Mouse (Mus musculus) urinary bladder, postnatal 14 days (tissue): ENCODE results near the gene Prpsap1.
"Not testable (repeated sequence)": the region's sequence is repeated elsewhere in the genome, so short reads cannot be mapped to it uniquely, and the experiment has no call there.

ENCODE experiments used
- DNase-seq: peaks from one replicate; pipeline ENCODE4 v3.0.0; 2021; ENCODE audit warnings: low spot score

The Prpsap1 gene

DNA sequence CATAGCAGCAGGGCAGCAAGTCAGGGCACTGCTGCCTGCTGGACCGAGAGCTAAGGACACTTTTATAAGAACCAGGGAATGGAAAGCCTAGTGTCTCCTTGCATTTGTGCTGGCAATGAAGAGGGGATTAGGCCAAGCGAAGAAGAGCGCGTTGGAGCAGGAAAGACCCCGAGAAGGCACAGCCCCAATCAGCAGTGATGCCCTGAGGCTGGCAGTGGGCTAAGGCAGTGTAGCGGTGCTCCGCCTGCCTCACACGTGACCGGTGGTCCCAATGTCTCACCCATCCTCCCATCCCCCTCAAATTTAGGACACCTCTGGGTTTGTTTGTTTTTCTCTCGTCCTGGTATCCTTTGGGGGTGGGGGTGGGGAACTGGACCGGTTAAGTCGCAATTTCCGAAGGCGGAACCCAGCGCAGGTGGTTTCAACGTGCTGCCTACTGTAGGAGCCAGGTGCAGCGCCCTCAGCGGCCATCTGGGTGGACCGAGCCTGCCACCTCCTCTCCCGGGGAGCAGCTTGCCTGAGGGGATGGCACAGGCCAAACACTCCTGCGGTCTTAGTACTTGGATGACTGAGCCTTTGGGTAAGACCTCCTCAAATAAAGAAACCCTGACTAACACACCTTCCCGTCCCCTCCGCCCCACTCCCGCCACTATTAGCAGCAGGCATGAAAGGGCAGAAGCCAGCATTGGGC lies 21.5 kb upstream of the Prpsap1 start:
- DNase-seq, result no peak

DNA sequence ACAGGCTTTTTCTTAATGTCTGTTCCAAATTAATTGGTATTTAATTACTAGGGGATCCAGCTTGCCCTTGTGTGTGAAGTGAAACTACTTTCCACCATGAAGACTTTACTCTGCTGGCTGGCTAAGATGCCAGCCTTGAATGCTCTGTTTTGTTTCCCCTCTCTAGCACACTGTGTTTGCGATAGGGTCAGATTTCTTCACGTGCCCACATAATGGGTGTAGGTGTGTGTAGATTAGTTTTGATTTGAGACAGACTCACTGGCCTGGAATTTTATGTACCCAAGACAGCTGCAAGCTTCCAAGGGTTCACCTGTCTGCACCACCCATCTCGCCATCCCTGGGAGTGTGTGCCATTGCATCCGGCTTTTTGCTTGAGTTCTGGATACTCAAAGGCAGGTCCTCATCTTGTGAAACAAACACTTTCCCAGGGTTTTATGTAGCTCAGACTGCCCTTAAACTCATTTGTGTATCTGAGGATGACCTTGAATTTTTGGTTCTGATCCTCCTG lies 19.6 kb upstream of the Prpsap1 start:
- no peak for DNase-seq

DNA sequence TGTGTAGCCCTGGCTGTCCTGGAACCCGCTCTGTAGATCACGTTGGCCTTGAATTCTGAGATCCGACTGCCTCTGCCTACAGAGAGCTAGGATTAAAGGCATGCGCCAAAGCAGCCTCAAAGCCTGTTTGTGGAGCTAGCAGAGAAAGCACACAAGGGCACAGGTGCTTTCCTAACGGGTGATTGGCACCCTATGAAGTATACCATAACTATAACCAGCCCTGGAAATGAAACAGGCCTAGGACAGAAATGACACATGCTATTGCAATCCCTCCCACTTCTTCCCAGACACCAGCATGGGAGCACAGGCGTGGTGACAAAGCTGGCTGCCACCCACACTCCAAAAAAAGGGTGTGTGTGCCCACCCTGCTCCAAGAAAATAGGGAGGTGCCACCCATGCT lies 19.0 kb upstream of the Prpsap1 start:
- DNase-seq, result no peak

DNA sequence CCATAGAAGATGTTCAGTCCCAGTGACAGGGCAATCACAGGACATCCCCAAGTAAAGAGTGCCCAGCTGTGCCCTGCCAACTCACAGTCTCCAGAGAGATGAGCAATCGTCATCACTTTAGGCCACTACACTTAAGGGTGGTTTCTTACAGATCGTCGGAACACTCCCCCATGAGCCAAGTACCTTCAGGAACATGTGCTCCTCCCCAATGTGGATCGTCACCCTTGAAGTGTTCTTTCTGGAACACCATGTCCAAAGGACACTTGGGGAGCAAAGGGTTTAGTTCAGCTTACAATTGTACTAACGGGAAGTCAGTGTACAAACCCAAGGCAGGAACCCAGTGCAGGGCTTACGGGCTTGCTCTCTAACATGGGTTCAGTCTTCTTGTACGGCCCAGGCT lies 18.2 kb upstream of the Prpsap1 start:
- no peak for DNase-seq

DNA sequence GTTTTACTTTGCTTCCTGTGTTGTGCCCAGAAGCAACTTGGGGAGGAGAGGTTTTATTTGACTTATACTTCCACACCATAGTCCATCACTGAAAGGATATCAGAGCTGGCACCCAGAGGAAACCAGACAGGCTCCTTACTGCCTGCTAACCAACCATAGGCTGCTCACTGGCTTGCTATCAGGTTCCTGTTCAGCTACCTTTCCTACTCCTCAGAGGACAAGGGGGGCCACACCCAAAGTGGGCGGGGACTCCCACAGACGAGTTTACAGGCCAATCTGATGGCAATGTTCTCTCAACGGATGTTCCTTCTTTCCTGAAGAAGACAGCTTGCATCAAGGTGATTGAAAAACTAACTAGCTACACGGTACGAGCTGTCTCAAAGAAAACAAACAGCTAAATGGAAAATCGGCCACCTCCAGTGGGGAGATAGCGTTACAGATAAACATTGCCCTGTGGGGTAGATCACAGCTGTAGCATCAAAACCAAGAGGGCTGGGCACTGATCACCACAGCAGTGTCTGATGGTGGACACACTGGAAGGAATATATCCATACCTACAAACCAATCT lies 17.4 kb upstream of the Prpsap1 start:
- DNase-seq, result peak; percentile 46

DNA sequence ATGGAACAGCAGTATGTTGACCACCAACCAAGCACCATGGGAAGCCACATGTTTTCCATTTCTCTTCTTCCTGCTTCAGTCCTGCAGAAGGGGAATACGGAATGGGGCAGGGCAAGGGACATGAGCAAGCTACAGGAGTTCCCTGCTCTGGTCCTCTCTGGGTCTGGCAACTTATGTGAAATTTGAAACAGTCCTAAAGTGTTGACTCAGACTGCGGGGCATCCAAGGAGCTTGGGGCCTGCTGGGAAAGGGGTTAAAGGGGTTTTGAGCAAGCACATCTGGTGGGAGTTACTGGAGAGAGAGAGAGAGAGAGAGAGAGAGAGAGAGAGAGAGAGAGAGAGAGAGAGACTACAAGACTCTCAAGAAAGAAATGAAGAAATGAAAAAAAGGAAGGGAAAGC lies 14.7 kb upstream of the Prpsap1 start:
- no peak for DNase-seq

DNA sequence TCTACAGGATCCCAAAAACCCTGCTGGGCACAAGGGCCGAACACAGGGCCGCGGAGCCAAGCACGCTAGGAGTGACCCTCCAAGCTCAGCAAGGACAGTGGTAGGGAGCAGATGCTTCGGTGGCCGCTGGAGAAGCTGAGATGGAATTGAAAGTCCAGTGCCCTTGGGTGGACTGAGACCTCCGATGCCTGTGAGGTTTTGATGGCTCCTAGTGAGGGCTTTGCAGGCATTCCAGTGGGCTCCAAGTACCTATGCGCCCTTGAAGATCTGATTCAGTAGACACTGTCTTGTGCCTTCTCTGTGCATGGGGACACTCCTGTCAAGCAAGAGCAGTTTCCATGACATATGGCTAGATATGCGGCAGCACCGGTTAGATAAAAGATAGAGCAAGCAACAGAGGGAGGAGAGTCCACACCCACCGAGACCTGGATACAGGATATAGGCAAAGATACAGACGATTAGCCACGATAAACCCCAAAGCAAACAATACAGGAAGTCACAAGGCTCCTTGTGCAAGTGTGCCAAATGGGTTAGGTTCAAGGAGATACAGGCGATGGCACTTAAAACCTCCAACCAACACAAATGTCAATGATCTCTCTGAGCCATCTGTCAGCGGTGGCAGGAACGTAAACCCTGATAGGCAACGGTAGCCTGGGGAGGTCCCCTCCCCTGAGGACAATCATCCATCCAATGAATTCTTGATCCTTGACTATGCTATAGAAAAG lies 12.3 kb upstream of the Prpsap1 start:
- DNase-seq, result no peak

DNA sequence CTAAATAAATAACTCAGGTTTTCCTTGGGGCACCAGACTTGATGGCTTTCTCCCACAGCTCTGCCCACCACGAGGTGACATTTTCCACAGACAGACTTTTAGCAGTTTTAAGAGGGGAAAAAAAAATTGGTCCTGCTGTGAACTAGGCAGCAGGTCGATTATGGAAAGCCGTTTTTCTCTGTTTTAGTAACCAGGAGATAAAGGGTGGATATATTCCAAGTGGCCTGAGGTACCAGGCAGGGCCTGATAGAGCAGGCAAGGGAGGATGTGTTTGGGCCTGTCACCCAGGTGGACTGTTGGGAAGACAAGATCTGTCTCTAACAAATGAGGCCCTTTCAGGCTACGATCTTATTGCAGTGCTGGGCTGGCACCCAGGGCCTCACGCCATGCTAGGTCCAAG lies 11.6 kb upstream of the Prpsap1 start:
- peak; percentile 26 for DNase-seq

DNA sequence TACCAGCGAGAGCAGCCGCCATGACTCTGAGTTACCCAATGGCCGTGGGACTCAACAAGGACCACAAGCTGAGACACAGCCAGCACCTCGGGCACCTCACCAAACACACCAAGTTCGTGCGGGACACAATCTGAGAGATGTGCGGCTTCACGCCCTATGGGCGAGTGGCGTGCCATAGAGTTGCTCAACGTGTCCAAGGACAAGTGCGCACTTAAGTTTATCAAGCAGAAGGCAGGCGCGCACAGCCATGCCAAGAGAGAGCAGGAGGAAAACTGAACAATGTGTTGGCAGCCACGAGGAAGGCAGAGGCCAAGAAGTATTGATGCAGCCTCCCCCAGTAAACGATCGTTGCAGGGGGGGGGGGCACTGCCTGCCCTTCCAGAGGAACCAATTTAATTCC lies 10.5 kb upstream of the Prpsap1 start:
- no peak for DNase-seq

DNA sequence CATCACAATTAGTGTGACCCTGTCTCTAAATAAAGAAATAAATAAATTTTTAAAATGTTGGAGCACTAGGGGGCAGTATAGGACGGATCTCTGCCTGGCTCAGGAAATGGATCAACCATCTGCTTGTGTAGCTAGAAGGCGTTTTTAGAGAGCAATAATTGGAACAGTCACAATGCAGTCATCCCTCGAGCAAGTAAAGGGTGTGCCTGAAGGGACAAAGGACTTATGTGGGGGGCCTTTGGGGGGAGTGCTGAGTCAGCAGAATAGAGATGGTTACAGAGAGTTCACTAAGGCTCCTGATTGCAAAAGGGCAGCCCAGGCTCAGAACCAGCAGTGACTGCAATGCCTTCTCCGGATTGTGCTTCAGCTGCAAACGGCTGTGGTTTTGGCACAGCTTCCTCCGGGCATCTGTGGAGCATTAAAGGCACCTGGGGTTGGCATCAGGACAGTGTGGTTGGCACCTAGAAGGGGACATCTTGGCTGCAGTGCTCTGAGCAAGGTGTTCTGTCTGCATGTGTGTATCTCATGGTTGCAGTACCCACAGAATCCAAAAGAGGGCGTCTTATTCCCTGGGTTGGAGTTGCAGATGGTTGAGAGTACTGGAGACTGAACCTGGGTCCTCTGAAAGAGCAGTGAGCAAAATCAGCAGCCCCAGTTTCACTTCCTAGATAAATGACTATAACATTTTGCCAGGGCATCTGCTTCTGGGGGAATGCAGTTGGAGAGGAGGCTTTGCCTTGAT lies 7.2 kb upstream of the Prpsap1 start:
- no peak for DNase-seq

DNA sequence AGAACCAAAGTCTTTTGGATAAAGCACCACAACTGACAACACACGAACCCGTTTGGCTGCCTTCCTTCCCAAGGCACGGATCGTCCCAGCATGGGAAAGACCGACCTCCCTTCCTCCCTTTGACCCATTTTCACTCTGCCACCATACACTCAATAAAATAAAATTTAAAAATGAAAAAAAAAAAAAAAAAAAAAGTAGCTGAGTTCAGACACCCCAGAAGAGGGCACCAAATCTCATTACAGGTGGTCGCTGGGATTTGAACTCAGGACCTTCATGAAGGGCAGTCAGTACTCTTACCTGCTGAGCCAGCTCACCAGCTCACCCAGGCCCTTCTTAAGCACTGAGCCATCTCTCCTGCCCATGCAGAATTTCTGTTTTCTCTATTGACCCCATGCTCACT lies 5.0 kb upstream of the Prpsap1 start:
- no peak for DNase-seq

DNA sequence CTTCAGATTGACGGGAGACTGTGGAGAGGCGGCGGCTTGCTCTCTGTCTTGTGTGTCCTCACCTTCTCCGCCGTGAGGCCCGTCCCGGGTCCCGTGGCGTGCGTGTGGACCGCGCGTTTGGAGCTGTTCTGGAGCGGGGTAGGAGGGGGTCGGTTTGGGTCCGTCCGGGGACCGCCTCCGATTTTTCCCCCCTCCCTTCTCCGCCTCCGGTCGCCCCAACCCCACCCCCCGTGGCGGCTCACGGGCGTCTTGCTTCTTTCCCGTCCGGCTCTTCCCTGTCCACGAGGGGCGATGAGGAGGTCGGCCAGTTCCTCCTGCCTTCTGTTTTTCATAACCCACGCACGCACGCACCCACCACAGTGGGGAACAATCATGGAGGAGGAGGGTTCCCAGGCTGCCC lies 4.6 kb upstream of the Prpsap1 start:
- DNase-seq, result no peak

DNA sequence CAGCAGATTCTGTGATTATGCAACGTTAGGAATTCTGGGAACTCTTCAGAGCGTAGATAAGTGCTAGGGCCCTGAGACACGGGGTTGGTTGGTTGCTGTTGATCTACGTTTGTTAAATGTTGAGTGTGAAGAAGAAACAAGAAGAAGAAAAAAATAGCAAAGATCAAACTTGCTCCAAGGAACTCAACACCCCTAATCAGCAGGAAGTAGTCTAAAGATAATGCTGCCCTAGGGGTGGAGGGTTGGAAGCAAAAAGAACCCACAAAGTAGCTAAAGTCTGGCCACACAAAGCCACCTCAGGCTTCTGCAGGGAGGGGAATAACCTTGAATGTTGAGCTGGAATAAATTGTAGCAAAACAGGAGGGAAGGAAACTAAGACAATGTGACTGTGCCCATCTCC lies 3.3 kb upstream of the Prpsap1 start:
- no peak for DNase-seq

DNA sequence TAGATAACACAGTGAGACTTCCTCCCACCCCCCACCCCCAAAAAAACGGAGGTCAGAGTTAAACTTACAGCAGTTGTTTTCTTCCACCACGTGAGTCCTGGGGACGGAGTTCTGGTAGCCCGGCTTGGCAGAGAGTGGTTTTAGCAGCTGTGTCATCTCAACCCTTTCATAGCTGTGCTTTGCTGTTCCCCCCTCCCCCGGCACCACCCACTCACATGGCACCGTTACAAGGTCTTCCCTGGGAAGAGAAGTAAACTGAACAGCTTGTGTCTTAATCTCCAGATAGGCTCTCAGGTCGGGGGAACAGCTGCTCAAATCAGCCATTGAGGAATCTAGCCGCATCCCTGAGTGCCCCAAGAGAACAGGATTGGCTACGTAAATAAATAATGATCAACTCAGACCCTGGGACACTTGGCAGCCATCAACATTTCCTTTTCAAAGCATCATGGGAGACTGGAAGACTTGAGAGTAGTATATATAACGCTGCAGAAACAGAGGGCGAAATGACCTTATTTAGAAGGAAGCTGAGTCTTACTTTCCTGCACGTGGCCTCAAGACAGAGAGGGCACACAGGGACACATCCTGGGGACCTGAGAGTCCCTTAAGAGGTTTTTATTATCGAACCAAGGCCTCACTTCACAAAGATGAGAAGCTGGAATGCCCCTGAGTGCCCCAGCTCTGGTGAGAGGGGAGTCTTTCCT lies 622 bp upstream of the Prpsap1 start:
- DNase-seq, result peak; percentile 87

DNA sequence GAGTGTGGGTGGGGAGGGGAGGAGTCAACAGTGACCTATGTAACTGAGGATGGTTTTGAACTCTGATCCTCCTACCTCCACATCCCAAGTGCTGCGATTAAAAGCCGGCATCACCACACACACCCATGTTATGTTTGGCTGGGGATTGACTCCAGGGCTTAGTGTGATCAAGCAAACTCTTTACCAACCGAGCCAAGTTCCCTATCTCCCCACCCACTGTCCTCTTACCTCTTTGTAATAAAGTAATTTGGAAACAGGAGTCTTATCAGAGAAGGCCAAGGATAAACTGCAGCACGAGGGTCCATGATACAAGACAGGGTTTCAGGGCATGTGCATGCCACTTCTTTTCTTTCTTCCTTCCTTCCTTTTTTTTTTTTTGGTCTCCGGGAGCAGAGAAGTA lies 811 bp downstream of the Prpsap1 start:
- no peak for DNase-seq

DNA sequence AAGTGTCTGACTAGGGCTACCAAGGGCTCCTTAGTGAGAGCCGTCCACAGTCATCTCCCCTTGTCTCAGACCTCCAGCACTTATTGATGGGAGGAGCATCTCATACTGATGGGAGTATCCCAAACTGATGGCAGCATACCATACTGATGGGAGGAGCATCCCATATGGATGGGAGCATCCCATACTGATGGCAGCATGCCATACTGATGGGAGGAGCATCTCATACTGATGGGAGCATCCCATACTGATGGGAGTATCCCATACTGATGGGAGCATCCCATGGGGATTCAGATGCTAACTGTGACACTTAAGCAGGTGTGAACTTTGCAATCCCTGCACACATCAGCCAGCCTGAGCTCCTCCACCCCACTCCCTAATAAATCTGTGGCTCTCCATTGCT lies 1.5 kb downstream of the Prpsap1 start:
- DNase-seq, result not testable (repeated sequence)

DNA sequence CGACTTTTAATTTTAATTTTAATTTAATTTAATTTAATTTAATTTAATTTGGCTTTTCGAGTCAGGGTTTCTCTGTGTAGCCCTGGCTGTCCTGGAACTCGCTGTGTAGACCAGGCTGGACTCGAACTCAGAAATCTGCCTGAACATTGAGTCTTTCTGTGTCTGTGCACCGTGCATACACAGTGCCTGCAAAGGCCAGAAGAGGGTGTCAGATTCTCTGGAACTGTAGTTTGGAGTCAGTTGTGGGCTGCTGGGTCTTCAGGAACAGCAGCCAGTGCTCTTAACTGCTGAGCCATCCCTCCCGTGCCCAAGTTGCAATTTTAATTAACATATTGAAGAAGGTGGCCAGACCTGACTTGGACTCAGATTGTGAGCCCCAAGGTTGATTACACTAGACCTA lies 2.7 kb downstream of the Prpsap1 start:
- no peak for DNase-seq

DNA sequence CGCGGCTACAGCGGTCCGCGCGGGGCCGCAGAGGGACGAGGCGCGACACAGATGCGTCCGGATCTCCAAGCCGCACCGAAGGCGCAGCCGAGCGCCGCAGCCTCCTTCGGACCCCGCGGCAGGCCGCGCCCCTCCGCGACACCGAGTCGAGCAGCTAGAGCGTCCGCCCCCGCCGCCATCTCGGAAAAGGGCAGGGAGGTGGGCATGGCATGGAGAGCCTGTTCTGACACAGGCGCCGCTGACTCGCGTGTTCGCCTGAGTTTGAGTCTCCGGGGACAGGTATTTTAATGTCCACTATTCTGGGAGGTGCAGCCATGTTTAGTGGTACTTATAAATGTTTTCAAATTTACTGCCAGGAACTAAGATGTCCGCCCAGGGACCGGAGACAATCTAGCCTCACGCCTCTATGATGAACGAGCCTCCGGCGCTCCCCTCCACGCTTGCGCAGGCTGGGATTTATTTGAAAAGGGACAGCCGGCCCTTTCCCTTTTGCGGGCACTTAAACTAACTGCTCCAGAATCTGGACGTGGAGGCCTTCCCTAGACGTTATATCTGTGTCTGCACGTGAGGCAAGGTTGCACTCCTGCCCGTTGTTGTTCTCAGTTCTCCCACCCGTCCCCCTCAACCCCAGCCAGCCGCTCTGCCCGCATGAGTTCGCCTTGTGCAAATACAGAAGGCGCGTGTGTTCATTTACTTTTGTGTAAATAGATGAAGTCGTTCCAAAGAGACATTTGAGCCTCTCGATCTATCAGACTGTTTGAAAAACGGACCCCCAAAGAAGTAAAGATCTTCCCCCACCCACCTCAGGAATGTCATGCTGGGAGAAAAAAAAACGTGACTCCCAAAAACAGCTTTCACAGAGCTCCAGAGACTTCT lies 3.5 kb downstream of the Prpsap1 start:
- DNase-seq, result peak; percentile 91

DNA sequence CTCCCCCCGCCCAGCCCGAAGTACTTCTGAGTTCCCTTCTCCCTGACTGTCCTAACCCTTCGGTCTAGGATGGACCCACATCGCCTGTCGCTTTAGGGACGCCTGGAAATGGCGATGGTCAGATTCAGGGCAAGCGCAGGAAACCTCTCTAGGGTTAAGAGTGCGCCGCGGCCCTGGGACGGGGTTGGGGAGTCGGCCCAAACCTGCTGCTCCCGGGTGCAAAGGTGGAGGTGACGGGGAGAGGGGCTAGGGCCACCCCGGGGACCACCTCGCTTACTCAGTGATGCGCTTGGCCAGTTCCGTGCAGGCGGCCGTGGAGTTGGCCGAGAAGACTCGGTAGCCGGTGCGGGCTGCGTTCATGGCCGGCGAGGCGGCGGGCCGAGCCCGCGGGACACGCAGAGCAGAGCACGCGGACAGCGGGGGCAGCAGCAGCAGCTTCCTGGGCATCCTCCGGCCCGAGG lies 4.2 kb downstream of the Prpsap1 start:
- no peak for DNase-seq

DNA sequence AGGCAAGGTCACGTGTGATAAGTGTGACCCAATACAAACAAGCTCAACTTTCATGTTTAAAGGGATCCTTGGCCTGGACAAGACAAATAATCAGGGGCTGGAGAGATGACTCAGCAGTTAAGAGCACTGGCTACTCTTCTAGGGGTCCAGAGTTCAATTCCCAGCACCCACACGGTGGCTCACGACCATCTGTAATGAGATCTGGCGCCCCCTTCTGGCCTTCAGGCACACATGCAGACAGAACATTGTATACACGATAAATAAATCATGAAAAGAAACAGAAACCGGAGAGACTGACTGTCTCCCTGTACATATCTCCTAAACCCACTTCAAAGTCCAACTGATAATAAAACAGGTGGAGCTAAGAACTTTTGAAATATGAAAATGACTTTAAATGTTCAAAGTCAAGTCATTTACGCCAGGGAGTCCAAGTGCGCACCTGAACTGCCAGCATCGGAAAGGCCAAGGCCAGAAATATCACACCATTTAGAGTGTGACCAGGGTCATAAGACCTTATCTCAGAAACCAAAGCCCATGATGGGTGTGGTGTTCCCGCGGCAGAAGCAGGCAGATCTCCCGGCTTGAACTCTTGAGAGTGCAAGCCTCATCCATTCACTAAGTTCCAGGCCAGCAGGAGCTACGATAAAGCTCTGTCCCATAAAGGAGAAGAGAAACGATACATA lies 5.2 kb downstream of the Prpsap1 start:
- no peak for DNase-seq
